Mouse (Mus musculus) kidney, adult 2 months (tissue): ENCODE data around the gene Bach2.

Source experiments
- CTCF ChIP-seq: fragments of 200-500 bp; conservative IDR thresholded peaks from 2 replicates; pipeline ENCODE4 v1.5.1; 2011; ENCODE audit warnings: low read depth, mild to moderate bottlenecking, control low read depth, low read length, moderate library complexity, mixed read lengths; ENCODE audit not compliant: insufficient read depth, insufficient read length
- POLR2A ChIP-seq: fragments of 200-500 bp; IDR thresholded peaks from one replicate; pipeline ENCODE4 v1.6.1; 2011; ENCODE audit warnings: low read depth, low read length, control low read depth

DNA sequence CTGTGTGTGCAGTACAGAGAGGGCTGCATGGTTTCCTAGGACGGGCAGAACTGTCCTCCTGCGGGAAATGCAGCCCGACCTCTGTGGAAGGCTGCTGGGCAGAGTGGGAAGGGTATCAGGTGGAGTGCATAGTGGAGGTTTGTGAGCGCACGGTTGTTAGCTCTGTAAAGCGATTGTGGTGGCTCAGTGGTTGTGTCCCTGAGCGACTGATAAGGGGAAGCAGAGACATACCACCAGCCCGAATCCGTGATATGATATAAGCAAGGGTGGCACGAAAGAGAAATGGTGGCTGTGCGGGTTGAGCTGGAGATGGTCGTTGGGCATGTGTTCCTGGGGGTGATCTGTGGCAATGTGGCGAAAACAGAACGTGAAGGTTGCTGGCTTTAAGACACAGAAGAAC is 147.0 kb downstream of the Bach2 start:
- no peak for TF ChIP-seq CTCF
- no peak for TF ChIP-seq POLR2A
